Mouse (Mus musculus) retina, embryonic 14.5 days (tissue): ENCODE data around the gene Fam32a.

Experiments used
- DNase-seq: peaks from one replicate; pipeline ENCODE4 v3.0.0-alpha.2; 2015; ENCODE audit warnings: low spot score

Fam32a gene

DNA sequence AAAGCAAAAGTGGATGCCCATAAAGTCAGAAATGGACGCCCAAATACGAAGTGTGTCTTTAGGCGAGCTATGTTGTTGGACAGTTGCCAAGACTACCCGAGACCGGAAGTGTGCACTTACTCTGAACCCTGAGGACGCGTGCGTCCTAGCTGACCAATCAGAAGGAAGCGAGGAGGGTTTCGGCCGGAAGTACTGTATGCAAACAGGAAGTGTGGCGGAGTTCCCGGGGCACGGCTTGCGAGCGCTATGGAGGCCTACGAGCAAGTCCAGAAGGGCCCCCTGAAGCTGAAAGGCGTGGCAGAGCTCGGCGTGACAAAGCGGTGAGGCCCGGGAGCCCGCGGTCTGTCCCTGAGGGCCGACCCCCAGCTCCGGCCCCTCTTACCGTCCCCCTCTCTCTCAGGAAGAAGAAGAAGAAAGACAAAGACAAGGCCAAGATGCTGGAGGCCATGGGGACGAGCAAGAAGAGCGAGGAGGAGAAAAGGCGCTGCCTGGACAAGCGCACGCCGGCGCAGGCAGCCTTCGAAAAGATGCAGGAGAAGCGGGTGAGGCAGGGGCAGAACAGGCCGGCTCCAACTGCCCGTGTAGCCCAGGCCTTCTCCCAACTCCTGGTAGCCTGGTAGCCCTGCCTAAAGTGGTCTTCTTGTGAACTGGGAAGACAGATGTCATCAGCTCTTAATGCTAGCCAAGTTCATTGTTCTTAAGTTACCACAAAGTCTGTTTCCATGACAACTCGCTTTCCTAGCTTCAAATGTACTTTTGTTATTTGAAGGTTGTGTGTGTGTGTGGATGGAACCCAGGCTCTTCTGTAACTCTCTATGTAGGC is at the start of gene Fam32a:
TSS of gene Fam32a (plus strand) at position 190 of the 823 bp plus-strand sequence.
- peak; percentile 96 for DNase-seq

GRCm38 (mm10) chr8:72177346-72177925 is 42.1 kb upstream of the Fam32a start:
- peak; percentile 77 for DNase-seq

DNA sequence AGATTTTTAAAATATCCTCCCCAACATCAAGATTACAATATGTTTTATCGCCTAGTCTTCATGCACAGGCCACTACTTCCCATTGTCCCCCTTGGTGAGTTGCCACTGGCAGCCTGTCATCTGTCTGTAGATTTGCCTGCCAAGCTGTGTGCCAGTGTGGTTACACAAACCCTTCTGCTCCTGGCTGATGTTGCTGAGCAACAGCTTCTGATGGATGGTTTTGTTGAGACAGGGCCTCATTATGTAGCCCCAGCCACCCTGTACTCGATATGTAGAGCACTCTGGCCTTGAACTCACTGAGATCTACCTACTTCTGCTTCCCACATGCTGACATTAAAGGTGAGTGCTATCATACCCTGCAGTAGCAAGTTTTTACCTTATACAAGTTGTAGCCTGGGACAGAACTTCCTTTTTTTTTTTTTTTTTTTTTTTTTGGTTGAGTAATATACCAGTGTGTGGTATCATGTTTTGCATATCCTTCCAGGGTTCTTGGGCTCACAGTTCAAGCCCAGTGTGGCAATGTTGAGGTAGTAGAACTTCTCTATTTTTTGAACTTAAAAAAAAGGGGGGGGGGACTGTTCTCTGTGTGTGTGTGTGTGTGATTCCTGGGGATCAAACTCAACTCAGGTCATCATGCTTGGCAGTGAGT is 35.9 kb upstream of the Fam32a start:
- DNase-seq, result no peak

DNA sequence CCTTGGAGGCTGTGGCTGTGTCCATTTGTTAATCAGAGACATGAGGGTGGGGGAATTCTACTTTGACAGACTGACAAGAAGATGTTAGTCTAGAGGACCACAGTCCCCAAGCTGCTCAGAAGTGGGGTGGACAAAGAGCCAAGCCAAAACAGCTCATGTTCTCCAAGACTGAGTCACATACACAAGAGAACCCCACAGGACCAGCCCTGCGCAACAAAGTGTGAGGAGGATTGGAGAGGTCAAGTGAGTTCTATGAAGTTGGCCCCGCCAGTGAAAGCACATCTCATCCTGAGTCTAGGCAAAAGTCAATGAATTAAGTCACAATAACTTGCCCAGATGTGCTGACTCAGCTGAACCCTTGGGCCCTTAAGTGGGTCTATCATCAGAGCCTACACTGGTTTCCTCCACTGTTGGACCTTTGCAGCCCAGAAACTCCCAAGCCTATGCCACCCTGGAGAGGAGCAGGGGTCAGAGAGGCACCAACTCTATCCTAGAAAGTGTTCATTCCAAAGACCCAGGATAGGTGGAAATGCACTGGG is 31.7 kb upstream of the Fam32a start:
- DNase-seq, result no peak

DNA sequence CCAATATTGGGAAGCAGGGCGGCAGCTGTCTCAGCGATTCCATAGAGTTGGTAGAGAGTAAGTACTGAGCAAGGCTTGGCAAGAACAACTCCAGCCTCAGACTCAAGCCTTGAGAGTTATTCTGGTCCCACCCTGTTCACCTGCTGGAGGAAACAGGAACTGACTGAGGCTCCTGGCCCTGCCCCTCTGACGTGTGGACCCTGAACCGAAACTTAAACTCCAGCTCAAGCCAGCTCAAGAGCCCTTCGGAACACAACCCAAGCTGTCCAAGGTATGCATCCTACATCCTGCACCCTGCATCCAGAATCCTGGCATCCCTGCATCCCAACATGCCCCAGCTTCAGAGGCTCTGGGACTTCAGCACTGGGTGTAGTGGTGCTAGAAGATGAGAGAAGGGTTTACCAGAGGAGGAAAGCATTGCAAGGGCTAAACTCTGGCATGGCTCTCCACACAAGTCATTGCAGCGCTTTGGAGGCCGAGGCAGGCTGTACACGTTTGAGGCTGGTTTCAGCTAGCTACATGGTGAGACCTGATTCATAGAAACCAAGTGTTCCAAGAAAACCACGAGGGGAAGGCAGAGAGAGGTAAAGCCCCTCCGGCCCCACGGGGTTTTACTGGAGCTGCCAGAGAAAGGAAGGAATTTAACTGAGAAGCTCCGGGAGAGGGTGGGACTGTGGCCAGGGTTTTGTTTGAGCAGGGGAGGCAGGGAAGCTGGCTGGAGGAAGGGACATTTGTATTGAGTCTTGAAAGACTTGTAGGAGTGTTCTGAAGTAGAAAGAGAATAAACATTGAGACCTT is 29.9 kb upstream of the Fam32a start, which contains the start of gene Hsh2d:
TSS of gene Hsh2d (plus strand) at position 222 of the 798 bp plus-strand sequence.
- no peak for DNase-seq

- DNase-seq, result no peak
Observed at GRCm38 (mm10) chr8:72190215-72190539, 29.4 kb upstream of the Fam32a start.

GRCm38 (mm10) chr8:72192065-72192464 is 27.5 kb upstream of the Fam32a start:
- DNase-seq, result no peak

DNA sequence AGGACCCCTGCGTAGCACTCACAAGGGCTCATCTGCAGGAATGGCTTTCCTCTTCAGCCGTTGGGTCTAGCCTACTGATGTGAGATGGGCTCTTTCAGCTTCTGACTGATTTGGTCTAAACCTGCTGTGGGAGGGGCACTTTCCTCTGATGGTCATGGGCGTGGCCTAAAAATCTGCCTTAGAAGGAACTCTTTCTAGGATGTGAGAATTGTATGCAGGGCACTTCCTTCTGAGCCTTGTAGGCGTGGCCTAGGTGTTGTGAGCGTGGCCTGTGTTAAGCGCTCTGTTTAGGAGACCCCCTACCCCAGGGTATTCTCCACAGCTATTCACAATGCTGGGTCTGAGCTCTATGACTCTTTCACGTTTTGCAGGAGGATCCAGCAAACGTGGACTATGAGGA is 21.5 kb upstream of the Fam32a start:
- no peak for DNase-seq

DNA sequence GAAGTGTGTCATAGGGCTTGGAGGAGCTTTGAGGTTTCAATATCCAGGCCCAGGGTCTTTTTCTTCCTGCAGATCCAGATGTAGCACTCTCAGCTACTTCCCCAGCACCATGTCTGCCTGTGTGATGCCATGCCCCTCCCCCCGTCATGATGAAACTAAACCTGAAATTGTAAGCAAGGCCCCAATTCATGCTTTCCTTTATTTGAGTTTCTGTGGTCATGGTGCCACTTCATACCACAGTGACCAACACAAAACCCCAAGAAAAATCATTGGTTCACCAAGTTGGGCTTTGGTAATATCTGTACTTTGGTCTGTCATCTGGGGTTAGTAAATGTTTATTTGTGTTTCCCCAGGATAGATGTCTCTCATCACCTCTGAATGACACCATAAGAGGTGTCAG is 10.9 kb upstream of the Fam32a start:
- DNase-seq, result no peak

DNA sequence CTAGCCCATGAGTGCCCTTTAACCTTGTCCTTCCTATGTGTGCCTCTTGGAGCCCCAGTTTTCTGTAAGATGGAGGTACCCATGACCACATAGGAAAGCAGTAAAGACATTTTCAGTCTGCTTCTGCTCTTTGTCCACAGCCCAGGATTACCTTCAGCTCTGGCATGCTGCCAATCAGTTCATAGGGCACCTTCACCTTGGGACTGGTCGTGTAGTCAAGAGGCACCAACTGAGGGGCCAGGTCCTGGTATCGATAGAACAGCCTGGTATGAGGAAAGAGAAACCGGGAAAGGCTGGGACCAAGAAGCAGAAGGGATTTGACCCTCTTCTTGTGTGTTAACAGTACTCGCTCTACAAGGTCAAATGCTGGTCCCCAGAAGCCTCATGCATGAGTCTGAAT is 9.3 kb upstream of the Fam32a start:
- no peak for DNase-seq

- DNase-seq, result no peak
Observed at GRCm38 (mm10) chr8:72210710-72211109, 8.8 kb upstream of the Fam32a start.

GRCm38 (mm10) chr8:72211846-72212245 is 7.7 kb upstream of the Fam32a start:
- DNase-seq, result no peak

DNA sequence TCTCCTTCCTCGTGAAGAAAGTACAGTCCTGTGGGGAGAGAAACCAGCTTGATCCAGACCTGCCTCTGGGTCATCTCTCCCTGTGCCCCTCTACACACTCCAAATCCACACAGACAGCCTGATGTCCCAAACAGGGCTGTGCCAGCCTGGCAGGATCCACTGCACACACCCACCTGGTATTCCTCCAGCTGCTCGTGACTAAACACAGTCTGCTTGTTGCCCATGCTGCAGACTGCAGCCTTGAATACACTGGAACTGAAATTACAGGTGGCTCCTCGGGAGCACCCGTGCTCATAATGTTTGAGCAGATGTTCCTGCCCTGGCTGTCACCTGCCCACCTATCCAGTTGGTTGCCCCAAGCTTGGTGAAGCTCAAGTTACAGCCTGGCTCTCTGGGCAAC is 6.8 kb upstream of the Fam32a start, which contains the start of gene Cib3:
TSS of gene Cib3 (minus strand) at position 87 of the 400 bp plus-strand sequence.
- DNase-seq, result no peak

GRCm38 (mm10) chr8:72213536-72213935 is 6.0 kb upstream of the Fam32a start, which contains the start of gene Gm11034:
TSS of gene Gm11034 (minus strand) at chr8:72213636.
- DNase-seq, result no peak

GRCm38 (mm10) chr8:72215060-72215459 is 4.5 kb upstream of the Fam32a start:
- no peak for DNase-seq

DNA sequence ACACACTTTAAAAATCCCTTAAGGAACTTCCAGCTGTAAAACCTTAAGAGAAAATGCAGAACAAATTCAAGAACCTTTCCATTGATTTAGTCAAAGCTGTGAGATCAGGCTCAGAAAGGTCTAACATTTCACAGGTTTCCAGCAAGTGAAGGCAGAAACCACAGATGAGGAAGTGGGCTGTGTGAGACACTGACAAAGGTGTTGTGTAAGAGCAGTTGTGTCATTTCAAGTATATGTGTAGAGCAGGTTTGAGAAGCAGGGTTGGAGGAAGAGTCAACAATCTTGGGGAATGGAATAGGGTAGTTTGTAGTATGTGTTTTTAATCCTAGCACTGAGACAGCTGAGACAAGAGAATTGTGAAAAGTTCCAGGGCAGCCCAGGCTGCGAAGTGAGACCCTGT is 3.7 kb upstream of the Fam32a start:
- DNase-seq, result no peak

DNA sequence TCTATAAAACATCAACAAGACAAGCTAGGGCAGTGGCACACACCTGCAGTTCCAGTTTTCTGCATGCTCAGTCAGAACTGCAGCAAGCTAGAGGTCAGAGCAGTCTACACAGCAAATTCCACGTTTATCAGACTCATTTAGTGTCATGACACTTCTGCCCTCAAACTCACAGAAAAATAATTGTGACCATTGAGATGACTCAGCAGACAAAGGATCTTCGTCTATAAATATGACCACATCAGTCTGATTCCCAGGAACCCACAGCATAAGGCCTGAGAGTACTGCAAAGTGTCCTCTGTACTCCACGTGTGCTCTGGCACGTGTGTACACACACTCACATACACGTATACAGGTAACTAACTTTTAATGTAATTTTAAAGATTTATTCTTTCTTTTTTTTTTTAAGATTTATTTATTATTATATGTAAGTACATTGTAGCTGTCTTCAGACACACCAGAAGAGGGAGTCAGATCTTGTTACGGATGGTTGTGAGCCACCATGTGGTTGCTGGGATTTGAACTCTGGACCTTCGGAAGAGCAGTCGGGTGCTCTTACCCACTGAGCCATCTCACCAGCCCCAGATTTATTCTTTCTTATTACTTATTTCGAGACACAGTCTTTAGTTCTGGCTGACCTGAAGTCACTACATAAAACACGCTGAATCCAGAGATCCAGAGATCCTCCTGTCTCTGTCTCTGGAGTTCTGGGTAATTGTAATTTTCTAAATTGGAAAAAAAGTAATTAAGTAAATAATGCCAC is 569 bp upstream of the Fam32a start:
- DNase-seq, result no peak

DNA sequence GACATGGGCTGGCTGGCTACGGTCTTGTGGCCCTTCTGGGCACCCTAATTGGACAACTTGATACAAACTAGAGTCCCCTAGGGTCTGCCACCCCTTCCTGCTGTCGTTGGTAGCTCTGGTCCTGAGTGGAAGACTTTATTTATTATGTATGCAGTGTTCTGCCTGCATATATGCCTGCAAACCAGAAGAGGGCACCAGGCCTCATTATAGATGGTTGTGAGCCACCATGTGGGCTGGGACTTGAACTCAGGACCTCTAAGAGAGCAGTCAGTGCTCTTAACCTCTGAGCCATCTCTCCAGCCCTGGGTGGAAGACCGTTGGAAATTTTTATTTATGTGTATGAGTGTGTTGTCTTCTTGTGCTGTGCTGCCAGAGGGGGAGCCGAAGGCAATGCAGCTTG is 1.2 kb downstream of the Fam32a start:
- no peak for DNase-seq

DNA sequence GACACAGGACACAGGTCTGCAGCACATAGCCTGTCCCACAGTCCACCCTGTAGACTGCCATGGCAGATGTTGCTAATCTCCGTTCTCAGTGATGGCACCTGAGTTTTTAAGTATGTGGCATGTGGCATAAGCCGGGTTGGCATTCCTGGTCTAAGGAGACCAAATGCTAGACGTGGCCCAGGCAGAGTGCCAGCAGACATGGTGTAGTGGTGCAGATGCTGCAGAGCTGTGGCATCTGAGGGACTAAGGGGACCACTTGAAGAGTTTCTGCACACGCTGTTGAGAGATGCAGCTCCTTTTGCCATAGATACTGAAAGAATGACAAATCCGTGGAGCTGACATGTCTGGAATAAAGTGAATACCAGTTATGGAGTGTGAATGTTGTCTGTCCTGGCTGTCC is 3.1 kb downstream of the Fam32a start:
- DNase-seq, result no peak

- peak; percentile 99 for DNase-seq
Observed at GRCm38 (mm10) chr8:72239499-72240402, 20.2 kb downstream of the Fam32a start, which contains the start of gene Ap1m1. TSS of gene Ap1m1 (plus strand) at chr8:72240018.
